Mouse (Mus musculus) gastrocnemius, postnatal 4 days (tissue): ENCODE results near the gene Acap2. TPM values are rescaled to one million over a fixed set of nuclear protein-coding genes. Genes with fewer than 3 reads are reported as not detected.

Experiments
- DNase-seq, 2 experiments: peaks; one replicate each; pipeline ENCODE4 v3.0.0; 2021 to 2022; ENCODE audit warnings: low spot score in 2 of 2, mixed read lengths in 2 of 2
- long read RNA-seq, 2 experiments: library from polyadenylated mRNA; stranded (forward); transcript quantifications; one replicate each; pipeline ENCODE4 v2.0.0; 2021
- total RNA-seq, 2 experiments: library from RNA; stranded (reverse); gene quantifications; 2 replicates each; pipeline ENCODE4 v1.2.3; 2021

Acap2 gene
- 10 to 100 TPM; 30.5 to 34.3 TPM for total RNA-seq
- long read RNA-seq, experiment 1, transcript Acap2-203 (23 exons, 3,414 nt) = major isoform, 8 of 10 reads
- long read RNA-seq, experiment 1, partial matches to known transcripts = 0 of 10 reads
- long read RNA-seq, experiment 1, other reads (novel, unspliced or antisense) = 2 of 10 reads
- long read RNA-seq, experiment 2, full-length matches to known transcripts = 11 of 23 reads
- long read RNA-seq, experiment 2, partial matches to known transcripts = 3 of 23 reads
- long read RNA-seq, experiment 2, other reads (novel, unspliced or antisense) = 9 of 23 reads

DNA sequence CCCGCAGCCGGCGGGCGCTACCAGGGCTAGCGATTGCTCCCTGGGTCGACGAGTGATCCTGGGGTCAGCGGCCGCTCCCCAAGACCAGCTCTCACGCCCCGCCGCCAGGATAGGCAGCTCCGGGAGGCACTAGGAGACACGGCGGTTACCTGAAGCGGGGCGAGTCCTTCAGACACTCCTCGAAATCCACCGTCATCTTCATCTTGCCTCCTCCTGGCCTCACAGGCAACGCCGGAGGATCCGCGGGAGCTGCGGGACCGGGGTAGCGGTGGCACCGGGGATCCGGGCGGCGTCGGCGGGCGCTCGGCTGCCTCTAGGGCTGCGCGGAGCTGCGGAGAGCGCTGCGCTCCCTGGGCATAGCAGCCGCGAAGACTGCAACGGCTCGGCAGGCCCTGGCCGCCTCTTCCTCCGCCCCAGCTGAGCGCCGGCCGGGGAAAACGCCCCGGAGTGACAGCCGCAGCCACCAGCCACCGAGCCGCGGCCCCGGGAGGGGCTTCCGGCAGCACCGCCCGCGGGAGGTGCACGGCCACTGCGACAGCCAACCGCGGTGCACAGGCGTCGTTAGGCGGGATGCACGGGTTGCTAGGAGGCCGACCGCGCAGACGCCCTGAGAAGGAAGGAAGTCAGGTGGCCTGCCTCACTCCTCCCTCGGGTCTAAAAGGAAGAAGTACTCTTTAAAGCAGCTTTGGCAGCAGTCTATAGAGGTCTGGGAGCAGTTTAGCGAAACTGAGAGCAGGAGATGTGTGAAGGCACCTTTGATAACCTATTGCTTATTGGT is at the start of gene Acap2:
Acap2 (minus strand) TSS at position 456 of the 778 bp plus-strand sequence.
- DNase-seq = peak; percentile 97

DNA sequence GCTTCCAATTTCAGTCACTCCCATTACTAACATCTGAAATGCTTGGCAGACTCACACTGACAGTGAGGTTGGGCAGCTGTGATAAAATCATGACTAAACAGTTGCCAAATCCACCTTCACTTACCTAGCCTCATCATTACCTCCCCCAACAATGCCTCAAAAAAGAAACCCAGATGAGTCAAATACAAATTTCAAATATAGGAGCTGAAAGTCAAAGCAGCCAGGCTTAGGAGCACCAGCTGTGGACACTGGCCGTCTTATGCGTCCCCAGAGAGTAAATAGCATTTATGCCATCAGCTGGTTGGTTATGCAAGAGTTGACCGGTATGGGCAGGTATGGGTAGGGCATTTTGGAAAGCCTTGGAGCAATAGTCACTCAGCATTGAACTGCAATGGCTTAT is 48.4 kb upstream of the Acap2 start:
- DNase-seq = no peak

DNA sequence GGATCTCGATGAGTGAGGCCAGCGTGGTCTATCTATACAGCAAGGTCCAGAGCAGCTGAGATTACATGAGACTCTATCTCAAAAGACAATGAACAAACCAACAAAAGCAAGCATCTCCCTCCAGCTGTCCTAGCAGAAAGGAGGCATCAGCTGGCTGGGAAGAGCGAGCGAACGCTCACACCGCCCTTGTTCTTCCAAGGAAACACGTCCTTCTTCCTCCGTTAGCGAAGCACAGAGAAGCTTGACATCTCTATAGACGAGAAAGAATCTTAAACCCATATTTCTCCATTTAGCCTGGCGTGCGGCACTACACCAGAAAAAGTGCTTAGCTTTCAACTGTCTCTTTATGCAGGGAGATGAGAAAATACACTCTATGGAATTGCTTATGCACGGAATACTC is 47.7 kb upstream of the Acap2 start:
- no peak for DNase-seq

- DNase-seq = no peak
These were observed 46.4 kb upstream of the Acap2 start for GRCm38 (mm10) chr16:31247442-31247841.

DNA sequence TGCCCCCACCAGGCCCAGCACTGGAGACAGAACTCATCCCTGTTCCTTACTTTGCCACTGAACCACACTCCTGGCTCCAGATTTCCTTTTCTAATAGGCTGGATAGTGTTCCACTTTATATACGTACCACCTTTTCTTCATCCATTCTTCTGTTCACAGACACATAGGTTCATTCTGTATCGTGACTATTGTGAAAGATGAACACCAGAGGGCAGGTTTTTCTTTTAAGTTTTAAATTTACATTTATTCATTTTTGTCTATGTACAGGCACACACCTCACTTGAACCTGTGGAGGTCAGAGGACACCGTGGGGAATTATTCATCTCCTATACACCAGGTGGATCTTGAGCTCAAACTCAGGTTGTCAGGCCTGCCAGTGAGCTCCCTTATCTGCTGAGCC is 43.0 kb upstream of the Acap2 start:
- DNase-seq = peak in 1 of 2 experiments; percentile 3

DNA sequence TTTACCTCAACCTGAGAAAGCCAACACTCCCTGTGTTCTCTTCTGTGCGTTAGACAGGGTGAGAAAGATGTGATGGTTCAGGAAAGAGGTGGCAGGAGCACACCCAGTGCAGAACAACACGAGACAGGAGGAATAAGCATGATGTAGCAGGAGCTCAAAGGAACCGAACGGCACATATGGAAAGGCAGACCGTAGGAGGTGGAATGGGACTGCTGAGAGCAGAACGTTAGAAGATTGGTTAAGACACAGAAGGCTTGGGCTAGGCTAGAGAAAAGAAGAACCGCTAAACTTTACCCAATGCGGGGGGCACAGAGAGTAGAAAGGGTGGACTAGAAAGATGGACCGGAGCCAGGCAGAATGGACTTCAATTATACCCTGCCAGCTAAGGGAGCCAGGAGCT is 40.4 kb upstream of the Acap2 start:
- peak in 1 of 2 experiments; percentile 4 for DNase-seq

- DNase-seq = peak in 1 of 2 experiments; percentile 3
These were observed 39.5 kb upstream of the Acap2 start for GRCm38 (mm10) chr16:31240569-31240968.

DNA sequence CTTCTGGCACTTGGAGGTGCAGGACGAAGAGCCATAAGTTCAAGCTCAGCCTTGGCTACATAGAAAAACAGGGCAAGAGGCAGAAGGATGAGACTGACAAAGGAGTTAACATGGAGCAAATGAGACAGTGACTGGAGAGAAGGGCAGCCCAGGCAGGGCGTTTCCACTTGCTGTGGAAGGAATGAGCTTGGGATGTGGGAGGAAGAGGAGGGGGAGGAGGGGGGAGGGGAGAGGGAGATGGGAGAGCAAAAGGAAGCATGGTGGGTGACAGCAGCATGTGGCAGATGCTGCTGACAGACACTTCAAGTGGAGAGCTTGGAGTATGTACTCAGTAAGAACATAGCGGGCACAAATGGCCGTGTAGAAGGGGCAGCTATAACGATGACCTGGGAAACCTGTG is 37.2 kb upstream of the Acap2 start:
- DNase-seq = no peak

DNA sequence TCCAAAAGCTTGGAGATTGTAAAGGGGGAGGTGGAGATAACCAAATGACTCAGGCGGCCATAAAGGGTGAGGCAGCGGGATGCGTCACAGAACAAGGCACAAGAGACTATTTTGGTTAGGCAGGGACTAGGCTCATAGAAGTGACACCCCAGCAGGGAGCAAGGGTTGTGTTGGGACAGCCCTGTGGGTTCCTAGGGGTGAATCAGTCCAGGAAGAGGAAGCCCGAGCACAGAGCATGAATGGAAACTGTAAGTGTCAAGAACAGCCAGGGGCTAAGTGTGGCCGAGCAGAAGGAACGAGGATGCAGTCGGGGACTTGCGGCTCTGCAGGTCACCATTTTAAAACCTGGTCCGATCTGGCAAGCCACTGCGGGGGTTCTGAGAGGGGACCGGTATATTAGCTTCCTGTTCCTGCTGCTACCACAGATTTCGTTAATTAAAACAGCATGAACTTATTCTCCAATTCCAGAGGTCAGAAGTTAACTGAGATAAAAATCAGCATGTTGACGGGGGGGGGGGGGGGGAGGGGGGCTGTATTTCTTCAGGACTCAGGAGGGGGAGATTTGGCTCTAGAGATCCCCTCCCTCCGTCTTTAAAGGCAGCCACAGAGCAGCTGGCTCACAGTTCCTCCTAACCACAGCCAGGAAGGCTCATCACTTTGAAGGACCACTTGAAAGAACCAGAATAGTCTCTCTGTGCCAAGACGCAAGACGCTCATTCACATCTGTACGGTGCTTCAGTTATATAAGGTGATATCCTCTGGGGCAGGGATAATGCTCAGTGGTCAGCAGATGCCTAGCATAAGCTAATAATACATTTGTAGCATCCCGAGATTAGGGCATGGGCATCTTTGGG is 34.6 kb upstream of the Acap2 start:
- DNase-seq = no peak

DNA sequence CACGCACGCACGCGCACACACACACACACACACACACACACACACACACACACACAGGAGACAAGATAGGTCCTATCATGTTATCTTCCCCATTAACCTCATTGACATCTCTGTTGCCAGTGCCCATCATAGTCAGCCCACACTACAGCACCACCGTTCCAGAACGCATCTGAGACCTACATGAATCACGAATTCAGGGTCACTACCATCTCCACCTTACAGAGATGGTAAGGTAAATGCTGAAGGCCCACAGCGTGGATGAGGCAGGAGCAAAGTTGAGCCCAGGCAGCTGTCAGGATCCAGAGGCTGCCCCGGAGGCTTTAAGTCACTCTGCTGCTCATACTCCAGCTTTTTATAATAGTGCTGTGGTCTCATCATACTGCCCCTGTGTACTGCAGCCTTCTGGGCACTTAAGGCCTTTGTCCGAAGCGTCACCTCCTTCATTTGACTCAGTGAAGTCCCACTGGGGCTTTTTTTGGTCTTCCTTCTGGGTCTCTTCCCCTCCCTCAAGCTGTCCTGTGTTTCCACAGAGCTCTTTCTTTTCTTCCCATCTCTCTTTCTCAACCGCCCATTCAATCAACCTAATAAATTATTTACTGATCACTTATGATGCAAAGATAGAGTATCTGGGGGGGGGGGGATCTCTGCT is 33.9 kb upstream of the Acap2 start:
- DNase-seq = no peak

DNA sequence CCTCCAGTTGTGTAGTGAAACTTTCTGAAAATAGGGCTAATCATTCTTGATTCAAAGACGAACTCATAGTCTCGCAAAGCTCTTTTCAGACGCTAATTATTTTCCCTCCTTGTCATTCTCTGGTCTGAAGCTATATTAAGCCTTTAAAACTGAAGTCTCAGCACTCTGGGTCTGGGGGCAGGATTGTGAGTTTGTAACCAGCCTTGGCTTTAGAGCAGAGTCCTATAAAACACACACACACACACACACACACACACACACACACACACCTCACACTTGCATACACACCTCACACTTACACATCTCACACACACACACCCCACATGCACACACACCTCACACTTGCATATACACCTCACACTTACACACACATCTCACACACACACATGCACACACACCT is 33.3 kb upstream of the Acap2 start:
- no peak for DNase-seq

DNA sequence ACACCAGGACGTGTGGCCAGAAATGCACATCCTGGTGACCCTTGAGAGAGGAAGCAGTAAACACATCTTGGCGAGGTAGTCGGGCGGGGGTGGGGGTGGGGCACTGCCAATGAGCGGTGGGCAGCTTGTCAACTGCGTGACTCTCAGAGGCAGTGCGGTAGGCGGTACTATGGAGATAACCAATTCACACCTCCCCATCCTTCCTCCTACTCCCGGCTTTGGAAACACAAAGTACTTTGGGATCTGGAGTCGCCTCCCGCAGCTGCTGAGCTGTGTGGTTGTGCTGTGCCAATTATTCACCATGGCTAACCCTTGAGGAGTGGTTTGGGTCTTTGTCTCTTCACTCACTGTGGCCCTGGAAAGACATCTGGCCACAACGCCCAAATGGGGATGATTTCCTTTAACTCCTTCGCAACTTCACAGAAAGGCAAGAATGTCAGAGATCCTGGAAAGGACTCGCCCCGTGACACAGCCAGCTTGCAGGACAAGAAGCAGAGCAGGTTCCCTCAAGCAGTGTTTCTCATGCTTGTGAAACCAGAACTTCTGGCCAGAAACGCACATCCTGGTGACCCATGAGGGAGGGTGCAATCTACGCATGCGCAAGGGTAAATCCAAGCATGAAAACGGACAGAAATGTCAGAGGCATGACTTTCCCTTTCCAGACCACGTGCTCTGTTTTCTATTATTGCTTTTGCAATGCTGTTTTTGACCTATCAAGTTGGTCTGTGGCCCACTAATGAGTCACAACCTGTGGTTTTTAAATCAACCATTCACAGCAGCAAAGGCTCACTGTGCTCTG is 32.7 kb upstream of the Acap2 start:
- peak in 1 of 2 experiments; percentile 63 for DNase-seq

- no peak for DNase-seq
These were observed 32.1 kb upstream of the Acap2 start for GRCm38 (mm10) chr16:31233167-31233498.

- no peak for DNase-seq
These were observed 31.6 kb upstream of the Acap2 start for GRCm38 (mm10) chr16:31232491-31233166.

- DNase-seq = no peak
These were observed 30.5 kb upstream of the Acap2 start for GRCm38 (mm10) chr16:31231591-31231990.

DNA sequence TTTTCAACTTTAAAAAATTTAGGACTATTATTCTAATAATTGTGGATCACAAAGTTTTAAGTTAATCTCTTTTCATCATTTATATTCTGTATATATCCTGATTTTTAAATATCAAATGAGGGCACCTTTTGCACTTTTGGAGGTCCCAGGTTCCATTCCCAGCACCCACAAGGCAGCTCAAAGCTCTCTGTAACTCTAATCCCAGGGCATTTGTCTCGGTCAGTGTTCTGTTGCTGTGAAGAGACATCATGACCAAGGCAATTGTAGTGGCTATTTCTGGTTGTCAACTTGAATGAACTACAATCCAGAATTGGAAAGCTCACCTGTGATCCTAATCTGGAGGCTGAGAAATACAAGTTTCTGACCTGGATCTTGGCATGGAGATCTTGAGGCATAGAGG is 26.7 kb upstream of the Acap2 start:
- DNase-seq = no peak

- no peak for DNase-seq
These were observed 14.2 kb upstream of the Acap2 start for GRCm38 (mm10) chr16:31215271-31215670.

DNA sequence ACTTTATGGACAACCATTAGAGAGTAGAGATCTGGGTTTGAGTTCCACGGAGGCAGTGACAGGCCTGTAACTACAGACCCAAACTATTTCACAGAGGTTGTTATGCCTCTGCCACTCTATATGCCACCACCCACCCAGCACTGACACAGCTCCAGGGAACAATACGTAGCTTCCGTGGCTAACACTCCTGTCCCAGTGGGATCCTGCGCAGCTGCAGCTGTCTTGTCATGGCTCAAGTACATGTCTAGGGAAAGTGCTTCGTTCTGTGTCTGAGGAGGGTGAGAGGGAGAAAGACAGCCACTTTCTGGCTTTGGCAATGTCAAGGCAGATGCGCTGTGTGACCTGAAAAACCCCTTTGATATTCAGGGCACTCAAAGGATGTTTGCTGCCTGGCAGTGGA is 12.4 kb upstream of the Acap2 start:
- DNase-seq = no peak

DNA sequence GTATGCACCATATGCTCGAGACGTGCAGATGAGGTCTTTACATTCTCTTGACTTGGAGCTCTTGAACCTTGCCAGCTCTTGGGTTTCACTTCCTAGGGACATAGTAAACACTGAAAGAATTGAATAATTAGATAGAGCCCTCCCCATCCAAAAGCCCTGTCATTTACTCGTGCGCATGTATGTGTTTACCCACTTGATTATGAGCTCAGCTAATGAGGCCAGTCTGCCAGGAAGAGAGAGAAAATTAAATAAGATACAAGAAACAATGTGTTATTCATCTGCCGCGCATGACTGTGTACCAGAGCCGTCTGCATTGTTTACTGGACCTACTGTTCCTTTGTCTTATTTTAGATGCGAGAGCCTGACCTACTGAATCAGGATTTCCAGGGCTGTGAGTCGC is 10.5 kb upstream of the Acap2 start:
- DNase-seq = no peak

DNA sequence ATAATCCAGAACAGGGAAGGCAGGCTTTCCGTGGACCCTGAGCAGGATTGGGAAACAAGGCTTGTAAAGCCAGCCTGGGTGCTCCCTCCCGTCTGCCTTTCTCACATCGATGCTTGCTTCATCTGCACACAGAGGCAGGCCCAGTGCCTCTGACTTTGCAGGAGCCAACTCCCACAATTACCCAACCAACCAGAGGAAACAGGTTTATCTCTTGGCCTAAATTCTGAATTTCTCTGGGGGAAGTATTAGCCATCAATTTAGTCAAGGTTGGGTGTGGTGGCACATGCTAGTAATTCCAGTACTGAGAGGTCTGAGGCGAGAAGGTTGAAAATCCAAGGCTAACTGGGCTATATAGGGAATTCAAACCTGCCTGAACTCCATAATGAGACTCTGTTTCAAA is 9.4 kb upstream of the Acap2 start:
- peak in 1 of 2 experiments; percentile 15 for DNase-seq
